Mouse (Mus musculus): Measurements from ENCODE around the gene Anks1b. TPM values are rescaled to one million over a fixed set of nuclear protein-coding genes. Genes with fewer than 3 reads are reported as not detected.

Anks1b gene
- total RNA-seq, 2 experiments from 2014 or later: 0.29 to 0.78 TPM

DNA sequence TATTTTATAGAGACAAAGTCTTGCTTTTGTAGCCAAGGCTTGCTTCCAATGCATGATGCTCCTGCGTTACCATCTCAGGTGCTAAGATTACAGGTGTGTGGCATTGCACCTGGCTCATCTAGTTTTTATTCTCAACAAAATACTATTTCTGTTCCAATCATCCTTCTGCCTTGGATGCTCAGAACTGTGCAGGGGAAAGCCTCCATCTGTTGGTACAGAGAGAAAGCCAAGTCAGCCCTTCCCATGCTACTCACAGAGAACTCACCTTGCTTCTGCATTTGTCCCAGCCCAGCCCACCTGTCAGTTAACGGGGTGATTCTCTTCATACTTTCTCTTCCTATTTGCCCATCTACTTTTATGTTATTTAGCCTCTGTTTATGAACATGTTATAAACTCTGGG is 244.5 kb downstream of the Anks1b start:
- DNase-seq: no peak
- intact Hi-C loops (cut with DNase I; ENCODE audit: low total_unique reads): no loop called here

DNA sequence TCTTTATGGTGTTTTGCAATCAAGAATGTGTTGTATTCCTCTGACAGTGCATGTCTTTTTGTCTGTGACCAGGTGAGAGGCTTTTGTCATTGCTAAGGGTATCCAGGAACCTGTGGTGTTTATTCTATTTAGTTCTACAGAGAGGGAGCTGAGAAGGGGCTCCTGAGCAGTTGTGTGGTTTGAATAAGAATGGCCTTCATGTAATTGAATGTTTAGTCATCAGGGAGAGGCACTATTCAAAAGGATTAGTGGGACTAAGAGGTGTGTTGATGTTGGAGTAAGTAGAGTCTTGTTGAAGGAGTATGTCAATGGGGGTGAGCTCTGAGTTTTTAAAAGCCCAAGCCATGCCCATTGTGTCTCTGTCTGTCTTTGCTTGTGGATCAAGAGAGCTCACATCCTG is 264.2 kb downstream of the Anks1b start:
- DNase-seq: no peak
- intact Hi-C loops (cut with DNase I; ENCODE audit: low total_unique reads): no loop called here

DNA sequence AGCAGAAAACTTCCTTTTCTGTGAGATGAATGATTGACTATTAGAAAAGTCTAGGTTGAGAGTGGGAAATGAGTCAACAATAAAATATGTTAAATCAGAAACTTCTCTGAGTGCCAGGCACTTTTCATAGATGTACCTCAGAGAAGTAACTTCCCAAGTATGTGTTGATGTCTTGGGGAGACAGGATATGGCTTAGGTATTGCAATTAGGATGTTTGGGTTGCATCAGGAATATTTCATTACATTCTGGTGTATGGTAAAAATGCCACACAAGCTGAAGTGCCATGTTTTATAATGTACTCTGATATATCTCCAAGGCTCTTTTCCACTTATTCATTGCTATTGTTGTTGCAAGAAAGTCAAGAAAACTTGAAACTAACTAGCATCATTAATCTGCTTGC is 267.6 kb downstream of the Anks1b start:
- intact Hi-C loops (cut with DNase I; ENCODE audit: low total_unique reads): no loop called here
- DNase-seq: no peak

DNA sequence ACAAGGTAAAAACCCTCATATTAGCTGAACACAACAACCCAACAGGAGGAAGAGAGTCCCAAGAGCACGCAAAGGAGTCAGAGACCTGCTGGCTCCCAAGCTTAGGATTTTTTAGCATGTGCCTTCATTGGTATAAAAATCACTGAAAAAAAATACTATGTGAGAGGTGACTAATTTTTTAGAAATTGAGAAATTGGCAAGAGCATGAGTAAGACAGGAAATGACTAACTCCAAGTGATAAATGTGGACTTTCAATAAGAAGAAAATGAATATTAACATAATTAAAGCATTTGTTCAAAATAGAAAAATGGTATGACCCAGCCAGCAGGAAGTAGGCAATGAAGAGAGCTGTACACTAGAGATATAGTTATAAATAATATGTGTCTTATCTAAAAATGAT is 271.1 kb downstream of the Anks1b start:
- intact Hi-C loops (cut with DNase I; ENCODE audit: low total_unique reads): no loop called here
- no peak for DNase-seq

DNA sequence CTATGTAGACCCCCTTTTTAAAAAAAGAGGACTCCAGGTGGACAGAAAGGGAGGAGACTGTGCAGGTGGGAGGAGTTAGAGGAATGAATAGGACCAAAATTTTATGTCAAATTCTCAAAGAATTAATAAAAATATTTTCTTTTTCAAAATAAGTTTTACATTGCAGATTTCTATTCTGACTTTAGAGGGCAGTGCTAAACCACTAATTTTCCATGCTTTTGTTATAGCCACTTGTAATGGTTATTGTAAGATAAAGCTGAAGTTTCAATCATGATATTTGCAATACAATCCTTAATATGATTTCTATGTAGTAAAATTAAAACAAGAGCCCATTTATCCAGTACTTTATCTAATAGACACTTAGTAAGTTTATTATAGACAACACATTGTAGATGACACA is 278.2 kb downstream of the Anks1b start:
- DNase-seq: no peak
- intact Hi-C loops (cut with DNase I; ENCODE audit: low total_unique reads): loop anchor here (10.0 kb wide), 1 partner anchor 543 kb away; no protein-coding TSS in a partner anchor

DNA sequence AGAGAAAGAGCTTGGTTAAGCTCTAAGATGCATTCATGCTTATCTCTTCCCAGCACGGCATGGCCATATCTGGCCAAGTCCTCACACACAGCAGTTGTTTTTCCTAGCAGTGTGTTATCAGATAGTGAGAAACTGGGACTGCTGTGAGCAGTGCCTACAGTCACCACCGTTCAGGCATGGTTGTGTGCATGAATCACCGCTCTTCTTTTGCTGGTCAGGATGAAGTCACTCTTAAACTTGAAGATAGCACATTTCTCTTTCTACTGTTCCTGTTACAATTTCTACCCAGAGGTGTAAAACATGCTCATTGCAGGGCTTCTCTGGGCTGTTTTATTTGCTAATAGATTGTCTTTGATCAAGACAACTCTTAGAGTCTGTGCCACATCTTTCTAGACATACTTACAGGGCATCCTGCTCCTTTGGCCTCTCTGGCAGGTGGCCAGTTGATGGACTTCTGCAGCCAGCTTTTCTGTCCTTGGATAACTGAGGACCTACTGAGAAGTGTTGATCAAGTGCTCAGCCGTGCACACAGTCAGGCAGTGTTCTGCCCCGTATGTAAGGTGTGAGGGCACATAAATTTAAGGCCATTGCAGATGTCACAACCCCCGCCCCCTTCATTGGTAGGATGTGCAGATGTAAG is 296.8 kb downstream of the Anks1b start:
- intact Hi-C loops (cut with DNase I; ENCODE audit: low total_unique reads): no loop called here
- no peak for DNase-seq

DNA sequence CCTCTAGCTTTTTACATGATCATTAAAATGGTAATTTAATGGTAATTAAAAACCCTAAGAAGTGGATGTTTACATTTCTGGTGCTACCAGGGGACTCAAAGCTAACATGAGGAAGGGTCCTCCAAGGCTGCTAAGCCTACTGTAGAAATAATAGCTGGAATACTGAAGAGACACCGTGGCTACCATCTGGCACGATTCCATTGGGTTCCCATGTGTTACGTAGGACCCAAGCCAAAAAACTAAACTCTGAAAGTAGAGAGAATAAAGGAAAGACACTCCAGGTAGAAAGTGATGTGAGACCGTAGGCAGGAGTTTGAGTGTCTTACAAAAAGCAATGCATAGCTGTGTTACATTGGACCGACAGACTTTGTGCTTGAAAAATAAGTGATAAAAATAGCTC is 317.1 kb downstream of the Anks1b start:
- DNase-seq: no peak
- intact Hi-C loops (cut with DNase I; ENCODE audit: low total_unique reads): no loop called here

DNA sequence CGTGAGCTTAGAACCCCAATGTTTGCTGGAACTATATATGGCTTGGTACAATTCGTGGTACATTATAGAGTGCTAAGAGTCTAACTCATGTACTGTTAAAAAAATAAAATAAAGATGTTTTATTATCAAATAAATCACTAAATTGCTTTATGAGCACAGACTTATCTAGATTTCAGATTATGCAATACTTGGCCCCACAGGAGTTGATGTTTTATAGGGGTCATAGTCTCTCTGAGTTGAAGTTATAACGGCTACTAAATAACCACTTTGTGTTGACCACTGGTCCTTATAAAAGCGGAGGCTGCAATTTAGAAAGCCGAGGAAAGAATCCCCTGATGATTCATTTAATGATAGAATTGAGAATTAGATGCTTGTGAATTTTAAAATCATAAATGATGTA is 323.6 kb downstream of the Anks1b start:
- intact Hi-C loops (cut with DNase I; ENCODE audit: low total_unique reads): no loop called here

DNA sequence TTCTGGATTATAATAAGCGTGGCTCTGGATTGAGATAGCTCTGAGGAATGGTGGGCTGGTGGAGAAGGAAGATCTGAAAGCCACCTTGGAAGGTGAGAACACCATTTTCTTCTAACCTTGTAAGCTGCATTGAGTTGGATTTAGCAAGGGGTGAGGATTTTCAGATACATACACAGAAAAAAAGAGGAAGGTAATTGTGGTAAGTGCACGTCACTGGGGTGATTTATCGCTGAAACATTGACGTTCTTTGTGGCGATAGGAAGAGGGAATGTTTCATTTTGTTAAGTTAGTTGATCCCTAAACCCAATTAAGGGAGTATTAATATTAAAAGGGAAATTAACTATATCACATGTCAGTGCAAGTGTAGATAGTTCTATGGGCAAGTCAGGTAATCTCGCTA is 336.7 kb downstream of the Anks1b start:
- intact Hi-C loops (cut with DNase I; ENCODE audit: low total_unique reads): no loop called here
- DNase-seq: no peak

More for the DNA sequence above, 323.6 kb downstream of the Anks1b start:
- no peak for DNase-seq

DNA sequence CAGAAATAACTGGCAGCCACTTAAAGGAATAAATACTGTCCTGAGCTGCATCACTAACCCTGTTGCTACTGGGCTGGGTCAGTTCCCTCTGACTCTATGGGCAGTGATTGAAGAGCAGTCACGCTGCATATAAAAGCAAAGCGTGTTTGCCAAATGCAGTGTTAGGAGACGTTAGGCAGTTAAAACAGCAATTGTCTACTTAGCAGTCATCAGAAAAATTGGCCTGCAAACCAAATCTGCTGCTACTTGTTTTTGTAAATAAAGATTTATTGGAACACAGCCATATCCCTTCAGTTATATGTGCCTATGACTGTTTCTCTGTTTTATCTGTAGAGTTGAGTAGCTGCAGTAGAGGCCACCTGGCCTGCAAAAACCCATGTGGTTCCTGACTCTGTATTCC is 347.2 kb downstream of the Anks1b start:
- no peak for DNase-seq
- intact Hi-C loops (cut with DNase I; ENCODE audit: low total_unique reads): no loop called here

DNA sequence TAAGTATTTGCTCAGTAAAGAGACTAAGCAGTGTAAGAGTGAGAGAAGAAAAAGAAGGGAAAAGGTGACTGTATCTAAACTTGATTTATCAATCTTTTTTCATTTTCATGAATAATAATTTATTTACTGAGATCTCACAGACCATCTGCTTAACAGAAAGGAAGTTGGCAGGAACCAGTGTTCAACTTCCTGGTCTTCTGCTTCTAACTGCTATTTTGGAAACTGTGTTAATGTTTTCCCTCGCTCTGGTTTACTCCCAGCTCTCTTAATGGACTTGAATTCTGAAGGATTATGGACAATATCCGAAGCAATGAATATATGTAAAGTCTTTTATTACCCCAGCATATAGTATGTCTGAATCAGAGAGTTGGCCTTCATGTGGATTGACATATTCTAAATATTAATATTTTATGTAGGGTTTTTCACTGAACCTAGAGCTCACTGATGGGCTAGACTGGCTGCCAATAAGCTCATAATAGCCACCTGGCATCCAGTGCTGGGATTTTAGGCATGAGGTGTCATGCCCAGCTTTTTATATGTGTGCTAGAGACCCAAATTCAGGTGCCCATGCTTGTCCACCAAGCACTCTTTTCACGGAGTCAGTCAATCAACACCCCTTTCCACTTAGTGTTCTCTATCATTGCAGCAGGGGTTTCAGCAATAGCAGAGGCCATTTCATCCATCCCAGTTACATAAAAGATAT is 349.6 kb downstream of the Anks1b start:
- DNase-seq: no peak

DNA sequence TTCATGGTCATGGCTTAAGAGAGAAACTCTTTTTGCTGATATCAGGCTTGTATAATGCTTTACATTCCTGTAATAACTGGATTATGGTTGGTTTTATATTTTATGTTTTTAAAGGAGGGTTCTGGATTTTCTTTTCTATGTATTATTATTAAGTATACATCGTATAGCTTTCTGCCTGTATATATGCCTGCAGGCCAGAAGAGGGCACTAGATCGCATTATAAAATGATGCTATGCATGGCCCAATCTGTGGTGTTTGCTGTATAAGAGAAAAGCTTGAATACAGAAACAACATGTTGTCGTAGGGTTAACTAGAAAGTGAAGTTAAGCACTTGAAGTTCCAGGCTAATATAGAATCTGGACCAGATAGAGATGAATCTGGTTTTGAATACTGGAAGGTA is 362.0 kb downstream of the Anks1b start:
- DNase-seq: no peak
- intact Hi-C loops (cut with DNase I; ENCODE audit: low total_unique reads): no loop called here

More for the DNA sequence above, 349.6 kb downstream of the Anks1b start:
- intact Hi-C loops (cut with DNase I; ENCODE audit: low total_unique reads): no loop called here

DNA sequence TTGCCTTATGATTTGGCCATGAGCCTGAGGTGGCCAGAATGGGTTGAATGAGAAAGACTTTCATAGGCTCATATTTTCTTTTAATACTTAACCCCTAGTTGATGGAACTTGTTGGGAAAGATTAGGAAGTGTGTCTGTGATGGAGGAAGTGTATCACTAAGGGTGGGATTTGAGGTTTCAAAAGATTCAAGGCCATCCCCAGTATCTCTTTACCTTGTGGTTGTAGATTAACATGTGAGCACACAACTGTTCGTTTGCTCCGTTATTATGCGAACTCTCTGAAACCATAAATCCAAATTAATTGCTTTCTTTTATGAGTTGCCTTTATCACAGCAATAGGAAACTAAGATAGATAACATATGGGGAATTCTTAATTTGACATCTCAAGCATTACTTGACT is 364.0 kb downstream of the Anks1b start:
- DNase-seq: no peak
- intact Hi-C loops (cut with DNase I; ENCODE audit: low total_unique reads): no loop called here

DNA sequence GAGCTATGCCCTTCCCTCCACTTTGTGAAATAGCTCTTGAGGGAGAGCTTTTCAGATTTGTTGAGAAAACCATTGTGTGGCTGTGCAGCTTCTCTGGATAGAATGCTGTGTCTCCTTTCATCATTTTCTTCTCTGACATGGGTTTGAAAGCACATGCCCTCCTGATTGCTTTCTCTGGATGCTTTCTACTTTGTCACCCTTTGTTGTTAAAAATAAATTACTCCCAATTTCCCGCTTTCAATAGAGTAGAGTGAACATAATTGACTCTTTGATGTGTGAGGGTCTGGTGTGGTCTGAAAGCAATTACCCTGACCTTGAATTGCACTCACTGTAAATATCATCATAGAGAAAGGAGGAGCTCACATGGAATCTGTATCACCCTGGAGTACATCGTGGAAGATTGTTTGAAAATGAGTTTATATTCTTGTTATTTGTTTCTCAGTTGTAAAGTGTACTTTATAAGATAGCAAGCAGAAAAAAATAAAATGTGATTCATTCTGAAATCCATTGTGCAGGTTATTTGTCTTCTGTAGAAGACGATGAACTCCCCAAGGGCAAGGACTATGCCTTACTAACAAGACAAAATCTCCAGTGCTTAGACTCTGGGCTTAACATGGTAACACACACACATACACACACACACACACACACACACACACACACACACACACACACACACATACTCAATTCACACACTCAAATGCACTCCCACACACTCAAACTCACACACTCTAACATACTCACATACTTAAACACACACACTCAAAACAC is 385.8 kb downstream of the Anks1b start:
- DNase-seq: no peak
- intact Hi-C loops (cut with DNase I; ENCODE audit: low total_unique reads): no loop called here

DNA sequence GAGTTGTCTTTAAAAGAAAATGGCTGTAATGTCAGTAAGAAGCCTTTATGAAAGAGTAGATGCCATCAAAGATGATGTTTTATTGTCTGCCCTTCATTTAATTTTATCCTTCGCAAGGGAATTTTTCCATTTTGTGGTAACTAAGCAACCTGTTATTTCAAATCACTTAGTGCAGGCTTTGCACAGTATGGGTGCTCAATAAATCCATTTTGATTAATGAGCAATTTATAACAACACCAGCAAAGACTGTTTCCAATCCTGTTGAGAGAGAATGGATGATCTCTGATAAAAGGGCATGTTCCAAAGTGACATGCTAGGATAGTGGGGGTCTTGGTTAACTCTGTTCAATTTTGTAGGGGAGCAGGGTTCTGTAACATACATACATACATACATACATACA is 398.0 kb downstream of the Anks1b start:
- no peak for DNase-seq
- intact Hi-C loops (cut with DNase I; ENCODE audit: low total_unique reads): no loop called here

DNA sequence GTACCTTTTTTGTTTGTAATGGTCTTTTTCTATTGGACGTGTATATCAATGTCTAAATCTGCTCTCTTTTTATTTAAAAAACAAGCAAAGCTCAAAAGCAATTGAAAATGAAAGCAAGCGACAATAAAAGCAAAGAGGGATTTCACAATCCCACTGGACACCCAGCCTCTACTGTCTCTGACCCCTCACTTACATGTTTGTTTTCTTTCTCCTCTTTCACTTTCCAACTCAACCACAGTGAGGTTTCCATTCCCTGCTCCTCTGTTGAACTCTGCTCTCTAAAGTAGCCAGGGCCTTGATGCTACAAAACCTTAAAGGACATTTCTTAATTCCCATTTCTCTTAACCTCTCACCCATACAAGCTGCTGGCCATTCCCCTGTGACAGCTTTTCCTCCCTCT is 400.0 kb downstream of the Anks1b start:
- intact Hi-C loops (cut with DNase I; ENCODE audit: low total_unique reads): no loop called here
- no peak for DNase-seq

DNA sequence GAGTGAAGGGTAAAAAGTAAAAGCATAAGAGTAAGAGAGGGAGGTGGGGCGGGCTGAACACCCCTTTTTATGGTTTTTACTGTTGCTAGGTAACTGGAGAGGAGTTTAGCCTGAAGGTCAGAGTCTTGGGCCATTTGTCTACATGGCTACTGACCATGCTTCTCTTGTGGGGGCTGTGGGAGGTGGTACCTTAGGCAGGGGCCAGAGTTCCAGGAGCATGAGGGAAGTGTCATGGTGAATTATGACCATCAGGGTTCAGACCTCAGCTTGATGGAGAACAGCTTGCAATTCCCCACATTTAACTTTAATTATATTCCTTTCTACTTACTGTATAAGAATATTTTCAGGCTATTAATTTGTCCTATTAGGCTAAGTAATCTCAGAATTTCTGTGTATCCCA is 413.3 kb downstream of the Anks1b start:
- DNase-seq: no peak
- intact Hi-C loops (cut with DNase I; ENCODE audit: low total_unique reads): no loop called here

DNA sequence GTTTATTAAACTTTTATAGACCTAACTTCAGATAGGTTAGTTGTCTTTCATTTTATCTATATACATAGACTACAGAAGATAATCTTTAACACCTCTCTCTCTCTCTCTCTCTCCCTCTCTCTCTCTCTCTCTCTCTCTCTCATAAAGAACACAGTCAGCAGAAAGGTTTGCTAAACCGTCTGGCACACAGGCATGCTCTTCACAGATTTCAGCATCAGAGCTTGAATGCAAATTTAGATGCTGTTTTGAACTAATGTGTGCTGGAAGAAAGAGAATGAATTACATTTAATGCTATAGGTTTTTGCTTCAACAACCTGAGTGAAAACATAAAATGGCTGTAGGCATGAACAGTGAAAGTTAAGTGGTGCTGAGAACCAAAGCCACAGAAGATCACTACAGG is 429.9 kb downstream of the Anks1b start:
- intact Hi-C loops (cut with DNase I; ENCODE audit: low total_unique reads): no loop called here
- no peak for DNase-seq

DNA sequence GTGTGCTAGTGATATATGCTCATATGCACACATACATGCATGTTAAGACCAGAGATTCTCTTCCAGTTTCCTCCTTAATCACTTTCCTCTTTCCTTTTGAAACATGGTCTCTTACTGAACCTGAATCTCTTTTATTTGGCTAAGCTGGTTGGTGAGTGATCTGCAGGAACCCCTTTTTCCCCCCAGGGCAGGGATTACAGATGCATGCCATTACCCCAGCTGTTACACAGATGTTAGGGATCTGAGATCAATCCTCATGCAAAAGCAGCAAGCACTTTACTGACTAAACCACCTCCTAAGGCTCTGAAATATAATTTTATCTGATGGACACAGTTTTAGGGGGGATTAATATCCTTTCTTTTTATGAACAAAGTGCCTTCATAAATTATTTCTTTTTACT is 432.8 kb downstream of the Anks1b start:
- intact Hi-C loops (cut with DNase I; ENCODE audit: low total_unique reads): no loop called here
- DNase-seq: no peak

DNA sequence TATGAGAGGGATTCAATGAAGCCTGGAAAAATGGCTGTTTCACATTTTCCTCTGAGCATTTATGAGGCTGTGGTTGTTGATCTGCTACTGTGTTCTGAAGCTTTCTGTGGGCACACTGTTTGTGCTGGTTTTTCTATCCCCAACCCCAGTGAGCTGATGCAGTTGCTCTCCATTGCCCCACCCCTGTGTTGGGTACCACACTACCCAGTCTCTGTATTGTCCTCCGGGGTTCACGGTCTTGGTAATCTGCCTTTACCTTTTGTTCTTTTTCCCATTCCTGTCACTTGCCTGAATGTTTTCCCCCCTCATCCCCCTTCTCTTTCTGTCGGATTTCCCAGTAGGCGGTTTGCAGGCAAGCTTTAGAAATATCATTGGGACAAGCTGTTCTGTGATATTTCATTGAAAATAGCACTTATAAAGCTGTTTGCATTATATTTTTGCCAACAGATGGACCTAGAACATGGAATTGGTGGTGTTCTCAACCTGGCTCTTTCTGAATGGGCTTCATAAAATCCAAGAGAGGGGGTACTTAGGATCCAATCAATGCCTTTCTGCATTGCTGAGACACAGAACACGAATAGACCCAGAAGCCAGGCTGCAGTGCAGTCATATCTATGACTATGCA is 434.7 kb downstream of the Anks1b start:
- intact Hi-C loops (cut with DNase I; ENCODE audit: low total_unique reads): no loop called here
- no peak for DNase-seq
